ENCODE assay signal across 27 mouse cellular contexts in the genomic region with DNA sequence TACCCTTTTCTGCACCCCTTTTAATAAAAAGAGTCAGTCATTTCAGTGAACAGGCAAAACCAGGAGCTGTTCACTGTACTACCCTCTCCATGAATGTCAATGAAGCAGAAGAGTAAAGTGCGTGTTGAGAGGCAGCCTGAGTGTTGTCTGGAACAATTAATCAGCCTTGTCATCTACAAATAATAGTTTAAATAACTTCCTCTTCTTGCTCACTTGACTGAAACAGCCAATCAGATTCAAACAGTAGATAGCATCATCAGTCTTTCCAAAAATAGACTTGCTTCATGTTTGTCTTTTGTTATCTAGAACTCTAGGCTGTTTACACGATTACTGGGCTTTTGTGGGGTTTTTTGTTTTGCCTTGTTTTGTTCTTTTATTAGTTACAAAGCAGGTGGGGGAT.
DNase-seq lines count a peak whose midpoint lies in the region; ATAC-seq and TF ChIP-seq lines count a peak whose summit lies in the region.
"Had no signal": no experiment of that assay in that cellular context is flagged by ENCODE, and none has a peak within 500 bp of the region (broad histone marks: within the 10 kb centered on the region; RNA-seq: fewer than 3 reads in every experiment).

No protein-coding gene starts in this region.

- ATAC-seq in inflammation-experienced regulatory T-cells, adult 6 months = peak; percentile 60
- no peak for ATAC-seq in hindbrain, postnatal 0 days
- ATAC-seq in heart, embryonic 11.5 days (replicated peaks; ENCODE audit: insufficient number of reproducible peaks, low FRiP score, low TSS enrichment) = no peak
- ATAC-seq: forebrain, embryonic 13.5 days; forebrain, embryonic 16.5 days; intestine, postnatal 0 days had no signal

- TF ChIP-seq EP300 in MEL (IDR thresholded peaks at IDR 0.05; ENCODE audit: low read depth in 1 of 2, low read length in 2 of 2) = peak in 1 of 2 experiments; percentile 39; a peak in 2 of 4 replicates

- peaks cover 5 to 6% of the 10 kb centered on the region in 2 experiments for H3K4me1 ChIP-seq in MEL (ENCODE audit: control insufficient read depth in 1 of 2, insufficient read depth in 2 of 2, low read length in 2 of 2)
- H3K4me1 ChIP-seq in hindbrain, postnatal 0 days (ENCODE audit: insufficient read depth, low read length) = no peaks in the 10 kb centered on the region
- H3K4me1 ChIP-seq in heart, embryonic 11.5 days (ENCODE audit: control insufficient read depth, insufficient read depth, low read length) = no peaks in the 10 kb centered on the region
- H3K4me1 ChIP-seq: embryonic facial prominence, embryonic 10.5 days; heart, embryonic 10.5 days; hindbrain, embryonic 12.5 days; hindbrain, embryonic 15.5 days had no signal

- no peaks in the 10 kb centered on the region for H3K9me3 ChIP-seq in MEL (replicated peaks; ENCODE audit: insufficient read depth, low read length)
- no peaks in the 10 kb centered on the region for H3K9me3 ChIP-seq in hindbrain, postnatal 0 days (ENCODE audit: low read length)
- no peaks in the 10 kb centered on the region for H3K9me3 ChIP-seq in heart, embryonic 11.5 days (replicated peaks; ENCODE audit: control insufficient read depth, low read length)
- H3K9me3 ChIP-seq: embryonic facial prominence, embryonic 10.5 days; embryonic facial prominence, embryonic 13.5 days; forebrain, embryonic 10.5 days; forebrain, embryonic 13.5 days; heart, embryonic 10.5 days; hindbrain, embryonic 12.5 days; hindbrain, embryonic 15.5 days had no signal

- no peak overlapping the region for H3K4me3 ChIP-seq in MEL (ENCODE audit: control insufficient read depth in 1 of 2, insufficient read depth in 1 of 2, low read depth in 2 of 2, low read length in 2 of 2)
- no peak overlapping the region for H3K4me3 ChIP-seq in hindbrain, postnatal 0 days (ENCODE audit: low read length)
- H3K4me3 ChIP-seq in heart, embryonic 11.5 days (ENCODE audit: low read depth, low read length) = no peak overlapping the region
- H3K4me3 ChIP-seq: embryonic facial prominence, embryonic 10.5 days; embryonic facial prominence, embryonic 13.5 days; erythroblast, embryonic 14.5 days; forebrain, embryonic 10.5 days; forebrain, embryonic 13.5 days; heart, adult 2 months; heart, embryonic 10.5 days; hindbrain, embryonic 12.5 days; hindbrain, embryonic 15.5 days had no signal

- TF ChIP-seq CTCF in MEL (IDR thresholded peaks at IDR 0.05 in 2 of 3, conservative IDR thresholded peaks at IDR 0.05 in 1 of 3; ENCODE audit: control insufficient read depth in 1 of 3, insufficient read depth in 1 of 3, low read depth in 2 of 3, low read length in 3 of 3, poor library complexity in 1 of 3, severe bottlenecking in 1 of 3) = no peak
- TF ChIP-seq CTCF in hindbrain, postnatal 0 days (IDR thresholded peaks at IDR 0.05; ENCODE audit: low read depth) = no peak

- H3K36me3 ChIP-seq in MEL (ENCODE audit: control insufficient read depth in 1 of 2, insufficient read depth in 2 of 2, low read length in 2 of 2) = peaks cover 0 to 8% of the 10 kb centered on the region in 2 experiments; a peak in 2 of 4 replicates
- no peaks in the 10 kb centered on the region for H3K36me3 ChIP-seq in hindbrain, postnatal 0 days (ENCODE audit: insufficient read depth, low read length)
- H3K36me3 ChIP-seq in heart, embryonic 11.5 days (ENCODE audit: control insufficient read depth, insufficient read depth, low read length) = no peaks in the 10 kb centered on the region
- H3K36me3 ChIP-seq: embryonic facial prominence, embryonic 10.5 days; embryonic facial prominence, embryonic 13.5 days; forebrain, embryonic 10.5 days; heart, embryonic 10.5 days; hindbrain, embryonic 12.5 days; hindbrain, embryonic 15.5 days had no signal

- WGBS in hindbrain, postnatal 0 days = 38% methylated on average over 2 of the region's 2 CpGs
- 39% methylated on average over 2 of the region's 2 CpGs for WGBS in heart, embryonic 11.5 days (ENCODE audit: insufficient replicate concordance)

- no peak overlapping the region for H3K9ac ChIP-seq in MEL (ENCODE audit: control insufficient read depth, low read depth, low read length, poor library complexity, severe bottlenecking)
- no peak overlapping the region for H3K9ac ChIP-seq in hindbrain, postnatal 0 days (replicated peaks; ENCODE audit: low read length)
- H3K9ac ChIP-seq in heart, embryonic 11.5 days (ENCODE audit: low read depth, low read length) = no peak overlapping the region
- H3K9ac ChIP-seq: embryonic facial prominence, embryonic 13.5 days; forebrain, embryonic 13.5 days; hindbrain, embryonic 12.5 days; hindbrain, embryonic 15.5 days had no signal

- no peak for TF ChIP-seq POLR2A in MEL (IDR thresholded peaks at IDR 0.05; ENCODE audit: control insufficient read depth in 1 of 2, insufficient read depth in 1 of 2, low read depth in 1 of 2, low read length in 2 of 2, poor library complexity in 1 of 2)

- H3K4me2 ChIP-seq in hindbrain, postnatal 0 days (ENCODE audit: low read depth, low read length) = no peak overlapping the region
- H3K4me2 ChIP-seq in heart, embryonic 11.5 days = no peak overlapping the region
- H3K4me2 ChIP-seq: embryonic facial prominence, embryonic 13.5 days; forebrain, embryonic 13.5 days; hindbrain, embryonic 12.5 days; hindbrain, embryonic 15.5 days had no signal

- no peaks in the 10 kb centered on the region for H3K27me3 ChIP-seq in MEL (ENCODE audit: control insufficient read depth in 1 of 2, insufficient read depth in 2 of 2, low read length in 2 of 2)
- no peaks in the 10 kb centered on the region for H3K27me3 ChIP-seq in hindbrain, postnatal 0 days (ENCODE audit: insufficient read depth, low read length)
- H3K27me3 ChIP-seq in heart, embryonic 11.5 days (ENCODE audit: control insufficient read depth, insufficient read depth, low read length) = no peaks in the 10 kb centered on the region
- H3K27me3 ChIP-seq: embryonic facial prominence, embryonic 13.5 days; forebrain, embryonic 13.5 days; hindbrain, embryonic 12.5 days; hindbrain, embryonic 15.5 days had no signal

- no peaks in the 10 kb centered on the region for H3K79me2 ChIP-seq in MEL (ENCODE audit: control insufficient read depth, insufficient read depth, low read length, poor library complexity)

- H3K27ac ChIP-seq in MEL (ENCODE audit: control insufficient read depth, low read depth, low read length) = no peak overlapping the region
- no peak overlapping the region for H3K27ac ChIP-seq in hindbrain, postnatal 0 days
- H3K27ac ChIP-seq in heart, embryonic 11.5 days (ENCODE audit: low read depth, low read length) = no peak overlapping the region
- H3K27ac ChIP-seq: embryonic facial prominence, embryonic 10.5 days; embryonic facial prominence, embryonic 13.5 days; forebrain, embryonic 10.5 days; forebrain, embryonic 13.5 days; heart, adult 2 months; heart, embryonic 10.5 days; hindbrain, embryonic 12.5 days; hindbrain, embryonic 15.5 days had no signal

- no peak for TF ChIP-seq RAD21 in MEL (IDR thresholded peaks at IDR 0.05; ENCODE audit: low read depth, low read length)

- DNase-seq in 416B (ENCODE audit: low read depth) (peak; percentile 35), MEL (ENCODE audit: low read depth, low spot score) (peak; percentile 71)
- DNase-seq in CD4-positive, CD25-positive, alpha-beta regulatory T cell, adult 2 months (ENCODE audit: low read depth, low spot score) = peak; percentile 29
- no peak for DNase-seq in hindbrain, postnatal 0 days (ENCODE audit: low spot score)
- DNase-seq in right cerebral cortex, postnatal 25 days = no peak
- DNase-seq: adrenal gland, adult 2 months; adrenal gland, postnatal 14 days; cerebellum, adult 11 months; cerebellum, adult 2 months; cerebellum, adult 9-11 months; cerebellum, postnatal 25 days; embryo, embryonic 11 days; gastrocnemius, postnatal 10 days; gastrocnemius, postnatal 36 days; heart, adult 2 months had no signal

TF ChIP-seq in MEL, 35 proteins besides CTCF, POLR2A, EP300 and RAD21 (continues in another document):
- TF ChIP-seq ZNF384 (IDR thresholded peaks at IDR 0.05; ENCODE audit: low read depth, low read length) (no peak), MAX (IDR thresholded peaks at IDR 0.05; ENCODE audit: low read length) (no peak), MYC (IDR thresholded peaks at IDR 0.05; ENCODE audit: low read depth, low read length) (no peak), BHLHE40 (IDR thresholded peaks at IDR 0.05; ENCODE audit: borderline replicate concordance, low read depth, low read length) (no peak; the same call in 1 of the 2 replicates), TBP (IDR thresholded peaks at IDR 0.05; ENCODE audit: low read depth, low read length) (no peak), ETS1 (IDR thresholded peaks at IDR 0.05; ENCODE audit: low read depth, low read length) (peak; percentile 63), SMC3 (IDR thresholded peaks at IDR 0.05; ENCODE audit: low read depth, low read length) (no peak), USF1 (IDR thresholded peaks at IDR 0.05; ENCODE audit: low read depth, low read length) (peak; percentile 50), E2F4 (IDR thresholded peaks at IDR 0.05; ENCODE audit: borderline replicate concordance, low read depth, low read length) (no peak), USF2 (IDR thresholded peaks at IDR 0.05; ENCODE audit: borderline replicate concordance in 1 of 2, insufficient read depth in 1 of 2, low read depth in 1 of 2, low read length in 2 of 2) (no peak), POLR2AphosphoS2 (IDR thresholded peaks at IDR 0.05; ENCODE audit: low read length) (no peak), CHD2 (IDR thresholded peaks at IDR 0.05; ENCODE audit: low read length) (no peak), ELF1 (IDR thresholded peaks at IDR 0.05; ENCODE audit: low read depth, low read length) (no peak), ZMIZ1 (IDR thresholded peaks at IDR 0.05; ENCODE audit: low read depth, low read length) (no peak), SIN3A (IDR thresholded peaks at IDR 0.05; ENCODE audit: low read length) (peak; percentile 21; the same call in 1 of the 2 replicates), NRF1 (IDR thresholded peaks at IDR 0.05; ENCODE audit: insufficient read depth, low read depth, low read length, poor library complexity, severe bottlenecking) (no peak), RCOR1 (IDR thresholded peaks at IDR 0.05; ENCODE audit: low read depth, low read length) (no peak), KAT2A (conservative IDR thresholded peaks at IDR 0.05; ENCODE audit: low read depth, low read length) (no peak), MAZ (IDR thresholded peaks at IDR 0.05; ENCODE audit: low read depth, low read length) (no peak), ZKSCAN1 (IDR thresholded peaks at IDR 0.05; ENCODE audit: low read depth, low read length) (no peak), HCFC1 (IDR thresholded peaks at IDR 0.05; ENCODE audit: low read depth, low read length) (no peak), GABPA (IDR thresholded peaks at IDR 0.05; ENCODE audit: low read depth, low read length) (no peak), POLR2AphosphoS5 (IDR thresholded peaks at IDR 0.05; ENCODE audit: borderline replicate concordance, low read depth, low read length) (no peak), MAFK (IDR thresholded peaks at IDR 0.05; ENCODE audit: borderline replicate concordance, low read depth, low read length) (no peak), MXI1 (IDR thresholded peaks at IDR 0.05; ENCODE audit: low read depth, low read length) (no peak), MYB (IDR thresholded peaks at IDR 0.05; ENCODE audit: low read depth, low read length) (no peak)

Comparison
In these comparisons a context has a peak if more than half of its experiments do, and no peak if none do; other contexts are left out.
1. DNase-seq: peak in 416B (single experiment), CD4-positive, CD25-positive, alpha-beta regulatory T cell, adult 2 months (single experiment) and MEL (single experiment); none in hindbrain, postnatal 0 days (single experiment) and right cerebral cortex, postnatal 25 days (single experiment).